Mouse (Mus musculus): Measurements from ENCODE around the gene Tmem120a.
A peak's percentile ranks its signal among the peaks of the same experiment; 100 is the strongest.

Gene Tmem120a

GRCm38 (mm10) chr5:135707039-135707438, 37.2 kb downstream of the Tmem120a start:
- DNase-seq = no peak

DNA sequence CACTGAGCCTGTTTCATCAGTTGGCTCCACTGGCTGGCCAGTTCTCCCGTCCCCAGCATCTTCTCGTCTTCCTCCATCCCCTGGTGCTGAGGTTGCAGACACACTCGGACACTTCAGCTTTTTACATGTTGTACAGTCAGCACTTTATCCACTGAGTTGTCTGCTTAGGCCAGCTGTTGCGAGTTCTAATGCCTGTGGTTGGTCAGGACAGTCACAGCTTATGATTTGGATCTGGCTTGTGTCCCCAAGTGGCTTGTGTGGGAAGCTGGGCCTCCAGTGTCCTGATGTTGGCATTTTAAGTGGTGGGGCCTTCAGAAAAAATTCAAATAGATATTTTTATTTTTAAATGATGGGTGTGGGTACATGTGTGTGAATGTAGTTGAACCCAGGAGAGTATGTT, 38.9 kb downstream of the Tmem120a start:
- no peak for DNase-seq

DNA sequence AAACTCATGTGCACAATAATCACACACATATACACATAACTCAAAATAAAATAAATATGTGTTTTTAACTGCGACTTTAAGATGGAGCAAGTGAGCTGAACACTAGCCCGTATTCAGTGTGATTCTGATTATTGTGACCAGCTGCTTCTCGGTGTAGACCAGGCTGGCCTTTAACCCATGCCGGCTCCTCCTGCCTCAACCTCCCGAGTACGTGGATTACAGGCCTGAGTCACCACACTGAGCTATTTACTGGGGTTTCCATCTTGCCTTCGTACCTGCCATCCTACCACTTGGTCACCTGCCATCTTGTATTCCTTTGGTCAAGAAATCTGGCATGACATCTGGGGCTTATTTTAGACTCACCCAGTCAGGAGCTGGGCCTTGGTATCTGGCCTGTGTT, 40.8 kb downstream of the Tmem120a start:
- DNase-seq = no peak

DNA sequence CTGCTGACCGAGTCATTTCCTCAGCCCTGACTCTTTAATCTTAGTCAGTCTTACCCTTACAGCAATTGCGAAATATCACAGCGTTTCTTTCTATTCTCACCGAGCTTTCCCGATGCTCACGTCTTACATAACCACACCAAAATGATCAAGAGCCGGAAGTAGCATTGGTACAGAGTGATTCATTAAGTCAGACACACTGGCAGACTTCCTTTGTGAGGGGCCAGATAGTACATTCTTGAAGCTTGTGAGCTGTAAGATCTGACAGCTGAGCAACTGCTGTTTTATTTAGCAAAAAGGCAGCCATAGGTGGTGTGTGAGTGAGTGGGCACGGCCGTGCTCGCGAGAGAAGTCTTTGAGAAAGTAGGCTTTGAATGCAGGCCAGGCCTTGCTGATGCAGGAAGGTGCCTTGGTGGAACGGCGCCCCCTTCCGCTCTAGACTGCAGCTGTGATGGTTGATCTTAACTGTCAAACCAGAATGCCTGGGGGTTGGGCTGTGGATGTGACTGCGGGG, 41.5 kb downstream of the Tmem120a start:
- peak; percentile 87 for DNase-seq

DNA sequence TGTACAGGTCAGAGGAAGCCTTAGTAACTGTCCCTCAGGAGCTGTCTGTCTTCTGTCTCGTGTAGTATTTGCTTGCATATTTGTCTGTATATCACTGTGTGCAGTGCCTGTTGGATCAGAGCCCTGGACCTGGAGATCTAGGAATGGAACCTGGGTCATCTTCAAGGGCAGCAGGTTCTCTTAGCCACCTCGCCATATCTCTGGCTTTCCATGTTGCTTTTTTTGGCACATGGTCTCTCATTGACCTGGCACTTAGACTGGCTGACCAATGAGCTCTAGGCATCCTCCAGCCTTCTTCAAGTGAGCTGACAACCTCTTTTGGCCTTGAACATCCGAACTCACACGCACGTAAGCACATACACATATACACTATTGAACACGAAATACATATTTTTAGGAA, 42.1 kb downstream of the Tmem120a start:
- no peak for DNase-seq

GRCm38 (mm10) chr5:135701601-135702000, 42.6 kb downstream of the Tmem120a start:
- no peak for DNase-seq

DNA sequence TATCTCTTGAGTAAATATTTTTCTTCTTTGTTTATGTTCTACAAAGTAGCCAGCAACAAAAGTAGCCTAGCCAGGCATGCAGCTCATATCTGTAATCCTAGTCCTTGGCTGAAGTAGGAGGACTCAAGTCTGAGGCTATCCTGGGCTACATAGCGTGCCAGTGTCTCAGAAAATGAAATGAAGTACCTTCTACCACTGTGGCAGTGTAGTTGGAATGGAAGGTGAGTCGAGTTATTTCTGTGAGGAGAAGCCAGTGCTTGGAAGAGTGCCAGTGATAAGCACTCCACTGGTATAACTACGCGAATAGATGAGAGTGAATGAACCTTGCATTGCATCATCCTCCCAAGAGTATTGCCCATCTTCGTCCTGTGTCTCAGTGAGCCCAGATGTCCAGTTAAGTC, 46.5 kb downstream of the Tmem120a start:
- peak; percentile 56 for DNase-seq

DNA sequence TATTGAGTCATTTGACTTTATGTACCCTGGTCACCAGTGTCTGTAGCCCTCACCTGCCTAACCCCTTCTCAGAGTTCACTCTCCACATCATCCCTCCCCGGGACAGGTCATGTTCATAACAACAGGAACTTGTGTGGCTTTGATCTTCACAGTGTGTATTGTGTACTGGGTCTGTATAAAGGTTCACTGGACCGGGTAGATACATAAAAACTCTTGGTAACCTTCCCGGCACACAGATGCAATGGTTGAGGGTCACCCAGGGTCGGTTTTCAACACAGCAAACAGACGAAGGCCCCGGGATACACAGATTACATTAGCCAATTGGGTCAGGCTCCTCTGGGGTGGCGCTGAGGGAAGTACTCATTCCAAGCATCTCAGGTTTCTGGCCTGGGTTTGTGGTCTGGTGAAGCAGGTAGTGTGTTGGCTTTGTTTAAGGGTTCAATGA, 48.9 kb downstream of the Tmem120a start:
- DNase-seq = peak; percentile 70

- DNase-seq = peak; percentile 89
These were observed 50.9 kb downstream of the Tmem120a start for GRCm38 (mm10) chr5:135693281-135693853.

- DNase-seq = no peak
These were observed 53.0 kb downstream of the Tmem120a start for GRCm38 (mm10) chr5:135691266-135691665.

GRCm38 (mm10) chr5:135690401-135690800, 53.8 kb downstream of the Tmem120a start:
- no peak for DNase-seq
